Mouse (Mus musculus) CD4-positive naive resting alpha-beta T cell, adult 57 days (primary cell): ENCODE results near the gene Cmc2. TPM values are rescaled to one million over a fixed set of nuclear protein-coding genes. Genes with fewer than 3 reads are reported as not detected.

Experiments used
- total RNA-seq: library from RNA; stranded (reverse); gene quantifications from one replicate; pipeline ENCODE4 v1.2.4, GENCODE M21; 2023

Gene Cmc2
- total RNA-seq = 7.0 TPM

DNA sequence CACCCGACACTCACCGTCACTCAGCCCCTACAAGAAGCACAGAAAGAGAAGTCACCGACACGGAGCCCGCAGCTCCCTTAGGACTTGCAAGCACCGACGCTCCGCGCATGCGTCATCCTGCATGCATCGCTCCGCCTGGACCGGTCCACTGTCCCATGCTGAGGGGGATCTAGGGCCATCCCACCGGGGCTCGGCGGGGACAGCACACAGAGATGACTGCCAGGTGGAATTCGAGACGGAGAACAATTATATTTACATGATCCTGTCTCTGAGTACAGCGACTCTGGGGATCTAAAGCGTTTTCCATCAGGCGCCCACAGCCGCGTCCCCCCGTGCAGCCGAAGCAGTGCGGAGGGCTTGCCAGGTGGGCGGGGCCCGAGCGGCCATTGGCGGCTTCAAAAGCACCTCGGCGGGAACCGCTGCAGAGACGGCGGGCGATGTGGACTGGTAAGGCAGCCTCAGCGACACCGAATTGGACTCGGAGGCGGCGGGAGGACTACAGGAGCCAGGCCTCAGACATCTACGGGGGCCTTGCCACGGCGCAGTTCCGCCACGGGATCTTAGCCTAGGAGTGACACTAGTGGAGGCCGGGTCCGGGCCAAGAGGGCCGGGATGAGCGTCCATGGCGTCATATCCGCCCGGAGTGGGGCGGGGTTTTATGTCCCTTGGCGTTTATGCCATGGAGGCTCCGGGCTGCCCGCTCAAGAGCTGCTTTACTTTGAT lies at the start of gene Cmc2, which contains the start of gene Cenpn:
Gene Cmc2, minus strand, starts transcription at position 119 of the 723 bp plus-strand sequence.
Gene Cenpn, plus strand, starts transcription at position 394 of the 723 bp plus-strand sequence.

DNA sequence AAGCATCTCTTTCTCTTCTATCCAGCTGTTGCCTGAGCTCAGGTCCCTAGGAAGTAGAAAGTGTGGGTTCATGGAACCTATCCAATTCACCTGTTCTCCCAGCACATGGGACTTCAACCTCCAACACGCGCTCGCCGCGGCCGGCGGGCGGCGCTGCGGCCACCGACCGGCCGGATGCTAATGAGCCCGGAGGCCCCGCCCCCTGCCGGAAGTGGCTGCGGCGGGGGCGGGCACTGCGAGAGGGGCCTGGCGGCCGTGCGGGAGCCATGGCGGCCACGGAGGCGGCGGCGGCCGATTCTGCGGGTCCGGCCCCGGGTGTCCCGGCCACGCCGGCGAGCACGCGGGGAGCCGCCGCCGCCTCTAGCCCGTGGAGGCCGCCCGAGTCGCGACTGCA lies 21.9 kb upstream of the Cmc2 start, which contains the start of gene Atmin:
Gene Atmin, plus strand, starts transcription at position 233 of the 394 bp plus-strand sequence.

Other genes starting within 250 kb of the Cmc2 start
- 16.3 TPM for gene Cdyl2, start 188.5 kb downstream of the Cmc2 start, total RNA-seq
- 1.4 TPM for gene Cenpn, start 275 bp upstream of the Cmc2 start, total RNA-seq
- gene Atmin, start 21.9 kb upstream of the Cmc2 start, total RNA-seq = 17.1 TPM
- gene 1700030J22Rik, start 57.5 kb upstream of the Cmc2 start, total RNA-seq = 0.38 TPM
- 9.5 TPM for gene Gcsh, start 72.1 kb upstream of the Cmc2 start, total RNA-seq
- 0.21 TPM for gene Pkd1l2, start 161.0 kb upstream of the Cmc2 start, total RNA-seq
- not detected for gene Bco1, start 174.4 kb upstream of the Cmc2 start, total RNA-seq
- gene Gan, start 236.7 kb upstream of the Cmc2 start, total RNA-seq = 13.5 TPM